Mouse (Mus musculus): Measurements from ENCODE around the gene Espl1. TPM values are rescaled to one million over a fixed set of nuclear protein-coding genes. Genes with fewer than 3 reads are reported as not detected.

Gene Espl1
- 4.9 and 9.1 TPM in 2 replicates for polyA plus RNA-seq (2014; fragmentation: Nextera tagmentation; extraction: Ambion mirVana)

DNA sequence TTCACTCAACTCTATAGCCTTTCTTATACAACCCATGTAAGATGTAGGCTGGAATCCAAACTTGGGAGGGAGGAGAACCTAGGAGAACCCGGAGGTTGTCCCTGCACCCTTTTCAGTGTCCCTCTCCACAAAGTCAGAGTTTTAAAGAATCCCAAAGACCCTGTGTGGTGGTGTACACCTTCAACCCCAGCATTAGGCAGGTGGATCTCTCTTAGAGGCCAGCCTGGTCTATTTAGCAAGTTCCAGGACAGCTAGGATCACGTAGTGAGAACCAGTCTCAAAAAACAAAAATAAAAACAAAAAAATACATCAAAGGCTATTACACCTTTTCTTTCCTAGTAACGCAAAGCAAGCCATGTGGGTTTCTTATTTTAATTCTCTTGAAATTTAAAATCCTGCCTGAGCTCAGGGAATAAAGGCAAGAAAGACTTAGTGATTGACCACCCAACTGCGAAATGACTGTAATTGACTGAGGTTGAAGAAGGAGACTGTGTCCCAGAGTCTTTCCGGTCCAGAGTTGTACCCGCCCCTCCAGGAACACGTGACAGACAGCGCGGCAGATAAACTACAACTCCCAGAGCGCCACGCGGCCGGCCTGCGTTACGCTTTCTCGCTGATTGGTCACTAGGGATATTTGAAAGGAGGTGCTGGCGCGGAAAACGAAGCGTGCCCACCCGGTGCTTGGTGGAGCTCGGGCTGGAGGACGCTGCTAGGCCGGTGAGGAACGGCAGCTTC lies at the start of gene Espl1:
TSS of gene Espl1 (plus strand) at position 634 of the 735 bp plus-strand sequence.
- Histone ChIP-seq H3K4me3 (replicated peaks; ENCODE audit: low read depth, low read length) (peak within 1 kb of the TSS; percentile 41), H3K4me1 (ENCODE audit: control insufficient read depth, insufficient read depth, low read length) (peaks cover 6% of the 10 kb centered on the region; the same call in 1 of the 2 replicates), H3K36me3 (ENCODE audit: control insufficient read depth, insufficient read depth, low read length) (0 out of 2 replicates have a peak, but pooled peaks cover 7% of the 10 kb centered on the region), H3K27me3 (ENCODE audit: control insufficient read depth, insufficient read depth, low read length) (no peaks in the 10 kb centered on the region), H3K9me3 (ENCODE audit: control insufficient read depth, low read length) (no peaks in the 10 kb centered on the region), H3K4me2 (ENCODE audit: low read length) (peak within 1 kb of the TSS; percentile 80), H3K27ac (replicated peaks; ENCODE audit: low read depth, low read length) (0 out of 2 replicates have a peak within 1 kb of the TSS, but pooled peaks have one; percentile 5), H3K9ac (replicated peaks; ENCODE audit: low read length) (0 out of 2 replicates have a peak within 1 kb of the TSS, but pooled peaks have one; percentile 34)
- peak; percentile 97 for ATAC-seq (ENCODE audit: low FRiP score, low TSS enrichment)
- 8% methylated on average over 25 of the region's 25 CpGs for WGBS
- peak; percentile 98 for DNase-seq

DNA sequence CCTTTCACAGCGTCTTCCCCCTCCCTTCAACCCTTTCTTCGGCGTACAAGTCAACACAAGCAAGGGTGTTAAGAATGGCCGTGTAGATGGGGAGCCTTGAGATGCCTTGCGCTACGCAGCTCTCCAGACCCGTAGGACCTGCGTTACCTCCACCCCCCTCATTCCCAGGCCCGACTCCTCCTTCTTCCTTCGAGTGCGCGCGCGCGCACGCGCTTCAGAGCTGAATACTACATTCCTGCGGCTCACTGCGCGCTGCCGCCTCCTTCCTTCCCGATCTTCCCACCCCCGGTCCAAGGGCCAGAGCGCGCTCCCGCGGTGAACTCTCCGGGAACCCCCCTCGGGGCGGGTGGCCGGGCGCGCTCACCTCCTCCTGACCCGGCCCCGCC lies 49.2 kb upstream of the Espl1 start:
- peak; percentile 68; the same call in 1 of the 2 replicates for ATAC-seq (ENCODE audit: low FRiP score, low TSS enrichment)
- peak; percentile 96 for DNase-seq
- 0% methylated on average over 34 of the region's 35 CpGs for WGBS
- peaks cover 13% of the 10 kb centered on the region; the same call in 1 of the 2 replicates for H3K4me1 ChIP-seq (ENCODE audit: control insufficient read depth, insufficient read depth, low read length)
- peak overlapping the region; percentile 71 for H3K27ac ChIP-seq (replicated peaks; ENCODE audit: low read depth, low read length)
- peak overlapping the region; percentile 53 for H3K9ac ChIP-seq (replicated peaks; ENCODE audit: low read length)
- H3K9me3 ChIP-seq (ENCODE audit: control insufficient read depth, low read length), result no peaks in the 10 kb centered on the region
- H3K36me3 ChIP-seq (ENCODE audit: control insufficient read depth, insufficient read depth, low read length), result no peaks in the 10 kb centered on the region
- H3K4me2 ChIP-seq (ENCODE audit: low read length), result peak overlapping the region; percentile 96
- peak overlapping the region; percentile 55 for H3K4me3 ChIP-seq (replicated peaks; ENCODE audit: low read depth, low read length)
- H3K27me3 ChIP-seq (ENCODE audit: control insufficient read depth, insufficient read depth, low read length), result peaks cover 63% of the 10 kb centered on the region

DNA sequence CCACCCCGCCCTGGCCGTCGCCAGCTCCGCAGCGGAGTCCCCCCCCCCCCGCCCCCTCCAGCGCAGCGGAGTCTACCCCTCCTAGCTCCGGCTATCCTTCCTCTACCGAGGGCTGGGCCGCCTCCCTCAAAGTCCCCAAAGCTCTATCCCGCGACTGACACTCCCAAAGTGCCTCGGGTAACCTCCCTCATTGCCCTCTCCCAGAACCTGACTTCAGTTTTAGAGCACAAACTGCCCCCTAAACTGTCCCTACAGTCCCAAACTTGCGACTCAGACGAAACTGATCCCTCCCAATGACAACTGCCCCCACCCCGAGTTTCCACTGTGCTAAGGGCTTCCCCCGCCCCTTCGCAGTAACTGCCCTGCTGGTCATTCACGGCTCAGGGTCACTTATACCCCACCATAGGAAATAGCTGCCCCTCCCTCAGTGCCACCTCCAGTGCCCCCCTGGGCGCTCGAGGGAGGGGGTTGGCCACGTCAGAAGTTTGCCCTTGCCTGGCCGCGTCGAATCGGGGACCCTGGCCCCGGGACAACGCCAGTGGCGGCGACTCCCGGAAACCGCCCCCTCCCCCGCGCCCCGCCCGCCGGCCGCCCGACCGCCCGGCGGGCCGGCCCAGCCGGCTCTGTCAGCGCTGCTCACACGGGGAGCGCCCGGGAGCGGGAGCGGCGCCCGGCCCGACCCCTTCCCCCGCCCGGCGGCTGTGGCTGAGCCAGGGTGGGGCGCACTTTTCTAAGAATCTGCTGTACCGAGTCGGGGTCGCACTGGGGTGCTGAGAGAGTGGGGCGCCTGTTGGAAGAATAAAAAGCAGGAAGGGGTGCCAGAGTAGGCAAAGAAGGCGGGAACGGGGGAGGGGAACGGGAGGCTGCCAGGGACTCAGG lies 48.6 kb upstream of the Espl1 start:
- DNase-seq, result peak; percentile 62
- H3K4me2 ChIP-seq (ENCODE audit: low read length), result peak overlapping the region; percentile 96

DNA sequence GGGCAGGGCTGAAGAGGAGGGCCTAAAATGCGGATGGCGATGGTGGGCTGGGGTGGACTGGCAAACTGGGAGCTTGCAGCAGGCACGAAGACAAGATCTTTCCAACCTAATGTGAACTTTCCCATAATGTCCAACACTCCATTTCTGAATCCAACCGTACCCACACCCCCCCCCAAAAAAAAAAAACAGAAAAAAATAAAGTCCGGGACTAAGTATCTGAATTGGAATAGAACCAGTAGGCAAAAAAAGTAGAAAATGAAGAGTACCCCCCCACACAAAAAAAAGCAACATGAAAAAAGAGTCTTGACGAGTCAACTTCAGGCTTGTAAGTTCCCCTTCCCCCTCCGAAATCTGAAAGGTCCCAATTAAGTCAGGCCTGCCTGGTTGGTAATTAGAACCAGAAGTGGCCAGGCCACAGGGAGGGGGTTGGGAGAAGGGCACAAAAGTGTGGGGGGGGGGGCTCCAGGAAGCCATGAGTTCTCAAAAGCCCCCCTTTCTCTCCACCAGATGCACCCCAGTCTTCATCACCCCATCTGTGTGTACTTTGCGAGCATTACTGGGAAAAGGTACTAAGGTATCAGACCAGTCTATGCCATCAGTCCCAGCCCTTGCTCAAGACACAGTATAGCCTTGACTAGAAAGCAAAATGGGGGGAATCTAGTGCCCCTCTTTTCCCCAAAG lies 47.8 kb upstream of the Espl1 start:
- no peak for ATAC-seq (ENCODE audit: low FRiP score, low TSS enrichment)
- H3K36me3 ChIP-seq (ENCODE audit: control insufficient read depth, insufficient read depth, low read length), result no peaks in the 10 kb centered on the region
- peaks cover 13% of the 10 kb centered on the region; the same call in 1 of the 2 replicates for H3K4me1 ChIP-seq (ENCODE audit: control insufficient read depth, insufficient read depth, low read length)
- peaks cover 54% of the 10 kb centered on the region for H3K27me3 ChIP-seq (ENCODE audit: control insufficient read depth, insufficient read depth, low read length)
- 0 out of 2 replicates have a peak overlapping the region, but pooled peaks have one; percentile 53 for H3K9ac ChIP-seq (replicated peaks; ENCODE audit: low read length)
- WGBS, result 12% methylated on average over 8 of the region's 8 CpGs
- no peak for DNase-seq
- H3K9me3 ChIP-seq (ENCODE audit: control insufficient read depth, low read length), result no peaks in the 10 kb centered on the region
- H3K27ac ChIP-seq (replicated peaks; ENCODE audit: low read depth, low read length), result no peak overlapping the region; the same call in 1 of the 2 replicates
- peak overlapping the region; percentile 55 for H3K4me3 ChIP-seq (replicated peaks; ENCODE audit: low read depth, low read length)
- H3K4me2 ChIP-seq (ENCODE audit: low read length), result peak overlapping the region; percentile 96

More for the DNA sequence above, 48.6 kb upstream of the Espl1 start:
- Histone ChIP-seq H3K4me1 (ENCODE audit: control insufficient read depth, insufficient read depth, low read length) (peaks cover 13% of the 10 kb centered on the region; the same call in 1 of the 2 replicates), H3K4me3 (replicated peaks; ENCODE audit: low read depth, low read length) (peak overlapping the region; percentile 55), H3K27ac (replicated peaks; ENCODE audit: low read depth, low read length) (peak overlapping the region; percentile 71), H3K36me3 (ENCODE audit: control insufficient read depth, insufficient read depth, low read length) (no peaks in the 10 kb centered on the region), H3K9ac (replicated peaks; ENCODE audit: low read length) (peak overlapping the region; percentile 53), H3K27me3 (ENCODE audit: control insufficient read depth, insufficient read depth, low read length) (peaks cover 62% of the 10 kb centered on the region), H3K9me3 (ENCODE audit: control insufficient read depth, low read length) (no peaks in the 10 kb centered on the region)
- under 1% methylated on average over 62 of the region's 65 CpGs for WGBS
- peak; percentile 36; the same call in 1 of the 2 replicates for ATAC-seq (ENCODE audit: low FRiP score, low TSS enrichment)

DNA sequence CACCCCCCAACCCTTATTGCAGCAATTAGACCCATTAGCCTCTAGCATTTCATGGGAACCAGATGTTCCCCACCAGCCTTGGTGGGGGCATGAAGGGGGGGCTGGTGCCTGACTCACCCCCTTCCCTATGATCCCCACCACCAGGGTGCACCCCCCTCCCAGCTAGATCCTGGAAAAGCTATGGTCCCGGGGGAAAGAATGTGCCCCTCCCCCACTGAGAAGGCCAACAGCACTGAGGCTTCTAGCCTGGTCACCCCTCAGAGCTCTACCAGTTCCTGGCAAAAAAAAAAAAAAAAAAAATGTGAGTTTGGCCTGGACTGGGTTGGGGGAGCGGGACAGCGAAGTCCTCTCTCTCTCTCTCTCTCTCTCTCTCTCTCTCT lies 47.3 kb upstream of the Espl1 start:
- DNase-seq (no peak), ATAC-seq (ENCODE audit: low FRiP score, low TSS enrichment) (no peak)
- Histone ChIP-seq H3K4me1 (ENCODE audit: control insufficient read depth, insufficient read depth, low read length) (peaks cover 13% of the 10 kb centered on the region; the same call in 1 of the 2 replicates), H3K27ac (replicated peaks; ENCODE audit: low read depth, low read length) (no peak overlapping the region), H3K4me2 (ENCODE audit: low read length) (no peak overlapping the region), H3K4me3 (replicated peaks; ENCODE audit: low read depth, low read length) (no peak overlapping the region), H3K9ac (replicated peaks; ENCODE audit: low read length) (no peak overlapping the region), H3K9me3 (ENCODE audit: control insufficient read depth, low read length) (no peaks in the 10 kb centered on the region), H3K36me3 (ENCODE audit: control insufficient read depth, insufficient read depth, low read length) (no peaks in the 10 kb centered on the region), H3K27me3 (ENCODE audit: control insufficient read depth, insufficient read depth, low read length) (peaks cover 48% of the 10 kb centered on the region)
- WGBS, result 5% methylated on average over 3 of the region's 3 CpGs

DNA sequence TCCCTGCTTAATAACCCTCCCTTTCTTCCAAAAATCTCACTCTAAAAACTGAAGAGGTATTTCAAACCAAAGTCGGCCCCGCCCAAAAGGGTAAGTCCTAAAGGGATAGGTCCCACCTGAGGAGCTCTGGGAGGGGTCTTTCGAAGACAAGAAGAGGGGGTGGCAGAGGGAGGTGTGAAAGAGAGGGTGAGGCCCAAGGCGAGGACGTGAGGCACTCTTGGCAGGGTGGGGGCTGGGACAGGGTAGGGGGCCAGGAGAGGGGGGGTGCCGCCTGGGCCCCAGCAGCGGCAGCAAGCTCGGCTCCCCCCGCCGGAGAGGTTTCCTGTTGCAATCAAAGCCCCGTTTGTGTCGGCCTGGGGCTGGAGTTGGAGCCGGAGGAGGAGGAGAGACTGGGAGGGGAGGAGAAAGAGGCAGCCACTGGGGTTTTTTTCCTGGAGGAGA lies 46.8 kb upstream of the Espl1 start:
- no peaks in the 10 kb centered on the region for H3K36me3 ChIP-seq (ENCODE audit: control insufficient read depth, insufficient read depth, low read length)
- H3K27ac ChIP-seq (replicated peaks; ENCODE audit: low read depth, low read length), result no peak overlapping the region
- H3K4me2 ChIP-seq (ENCODE audit: low read length), result 0 out of 2 replicates have a peak overlapping the region, but pooled peaks have one; percentile 17
- H3K27me3 ChIP-seq (ENCODE audit: control insufficient read depth, insufficient read depth, low read length), result peaks cover 44% of the 10 kb centered on the region
- no peak for DNase-seq
- H3K9me3 ChIP-seq (ENCODE audit: control insufficient read depth, low read length), result no peaks in the 10 kb centered on the region
- no peak overlapping the region for H3K9ac ChIP-seq (replicated peaks; ENCODE audit: low read length)
- no peak overlapping the region for H3K4me3 ChIP-seq (replicated peaks; ENCODE audit: low read depth, low read length)
- whole genome bisulfite sequencing, result 3% methylated on average over 13 of the region's 13 CpGs
- no peak for ATAC-seq (ENCODE audit: low FRiP score, low TSS enrichment)
- H3K4me1 ChIP-seq (ENCODE audit: control insufficient read depth, insufficient read depth, low read length), result peaks cover 13% of the 10 kb centered on the region; the same call in 1 of the 2 replicates

DNA sequence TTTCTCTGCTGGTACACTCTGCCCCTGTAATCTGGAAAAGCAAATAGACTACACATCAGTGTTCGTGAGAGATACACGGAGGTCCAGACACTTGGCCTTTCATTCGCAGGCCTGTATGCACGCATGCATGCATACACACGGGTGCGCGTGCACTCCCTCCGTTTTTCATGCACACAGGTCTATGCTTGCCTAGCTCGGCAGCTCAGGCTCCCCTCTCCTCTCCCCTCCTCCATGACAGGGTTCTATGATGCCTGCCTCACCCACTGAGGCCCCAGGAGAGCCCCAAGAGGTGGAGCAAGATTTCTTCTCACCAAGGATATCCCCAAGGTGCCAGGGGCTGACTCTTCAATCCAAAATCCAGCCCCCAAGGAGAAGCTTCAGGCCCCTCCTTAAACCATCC lies 46.1 kb upstream of the Espl1 start:
- H3K36me3 ChIP-seq (ENCODE audit: control insufficient read depth, insufficient read depth, low read length), result no peaks in the 10 kb centered on the region
- H3K27ac ChIP-seq (replicated peaks; ENCODE audit: low read depth, low read length), result no peak overlapping the region
- peaks cover 37% of the 10 kb centered on the region for H3K27me3 ChIP-seq (ENCODE audit: control insufficient read depth, insufficient read depth, low read length)
- WGBS, result 54% methylated on average over 9 of the region's 9 CpGs
- DNase-seq (no peak), ATAC-seq (ENCODE audit: low FRiP score, low TSS enrichment) (no peak)
- no peaks in the 10 kb centered on the region for H3K9me3 ChIP-seq (ENCODE audit: control insufficient read depth, low read length)
- peaks cover 13% of the 10 kb centered on the region; the same call in 1 of the 2 replicates for H3K4me1 ChIP-seq (ENCODE audit: control insufficient read depth, insufficient read depth, low read length)
- no peak overlapping the region for H3K4me2 ChIP-seq (ENCODE audit: low read length)
- H3K9ac ChIP-seq (replicated peaks; ENCODE audit: low read length), result no peak overlapping the region
- H3K4me3 ChIP-seq (replicated peaks; ENCODE audit: low read depth, low read length), result no peak overlapping the region

DNA sequence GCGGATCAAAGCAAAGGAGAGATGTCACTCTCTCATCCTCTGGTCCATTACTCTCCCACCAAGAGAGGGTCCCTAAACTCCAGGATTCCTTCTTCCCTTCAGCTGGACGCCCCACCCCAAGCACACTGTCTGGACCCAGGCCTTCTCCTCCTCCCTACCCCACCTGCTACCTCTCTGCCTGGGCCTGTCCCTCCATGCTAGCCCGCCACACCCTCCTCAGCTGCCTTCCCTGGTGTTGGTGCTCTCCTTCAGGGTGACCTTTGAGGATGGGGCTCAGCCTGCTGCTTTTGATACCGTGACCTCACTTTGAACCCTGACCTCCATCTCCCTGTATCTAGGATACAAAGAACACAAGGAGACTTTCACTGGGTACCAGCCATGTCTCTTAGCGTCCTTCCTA lies 45.5 kb upstream of the Espl1 start:
- Histone ChIP-seq H3K4me3 (replicated peaks; ENCODE audit: low read depth, low read length) (no peak overlapping the region), H3K27ac (replicated peaks; ENCODE audit: low read depth, low read length) (no peak overlapping the region), H3K9me3 (ENCODE audit: control insufficient read depth, low read length) (no peaks in the 10 kb centered on the region), H3K9ac (replicated peaks; ENCODE audit: low read length) (no peak overlapping the region), H3K36me3 (ENCODE audit: control insufficient read depth, insufficient read depth, low read length) (no peaks in the 10 kb centered on the region), H3K4me1 (ENCODE audit: control insufficient read depth, insufficient read depth, low read length) (peaks cover 13% of the 10 kb centered on the region; the same call in 1 of the 2 replicates), H3K4me2 (ENCODE audit: low read length) (no peak overlapping the region), H3K27me3 (ENCODE audit: control insufficient read depth, insufficient read depth, low read length) (peaks cover 31% of the 10 kb centered on the region)
- no peak for ATAC-seq (ENCODE audit: low FRiP score, low TSS enrichment)
- 58% methylated on average over 5 of the region's 5 CpGs for WGBS
- DNase-seq, result no peak
